Comparison of ENCODE assay signal across 34 mouse cellular contexts in genomic region chr10:73137985-73138384, GRCm38 (mm10). TPM values are rescaled to one million over a fixed set of nuclear protein-coding genes. Genes with fewer than 3 reads are reported as not detected.
"Had no signal": no experiment of that assay in that cellular context is flagged by ENCODE, and none has a peak within 500 bp of the region (broad histone marks: within the 10 kb centered on the region; RNA-seq: fewer than 3 reads in every experiment).

No protein-coding gene starts in this region.

- H3K4me1 ChIP-seq: limb, embryonic 10.5 days; limb, embryonic 12.5 days; limb, embryonic 13.5 days; limb, embryonic 15.5 days; liver, embryonic 13.5 days; liver, embryonic 15.5 days; lung, embryonic 15.5 days; megakaryocyte, embryonic 14.5 days; midbrain, embryonic 10.5 days; midbrain, embryonic 12.5 days; midbrain, embryonic 13.5 days; midbrain, embryonic 15.5 days; neural tube, embryonic 12.5 days had no signal

- H3K9me3 ChIP-seq: limb, embryonic 10.5 days; limb, embryonic 12.5 days; limb, embryonic 13.5 days; limb, embryonic 15.5 days; liver, embryonic 13.5 days; liver, embryonic 15.5 days; lung, embryonic 15.5 days; midbrain, embryonic 10.5 days; midbrain, embryonic 12.5 days; midbrain, embryonic 13.5 days; midbrain, embryonic 15.5 days; neural tube, embryonic 12.5 days had no signal

- H3K27ac ChIP-seq: left cerebral cortex, adult 2 months; limb, embryonic 10.5 days; limb, embryonic 12.5 days; limb, embryonic 13.5 days; limb, embryonic 15.5 days; liver, embryonic 13.5 days; liver, embryonic 14.5 days; liver, embryonic 15.5 days; lung, embryonic 15.5 days; macrophage; midbrain, embryonic 10.5 days; midbrain, embryonic 12.5 days; midbrain, embryonic 13.5 days; midbrain, embryonic 15.5 days; neural tube, embryonic 12.5 days had no signal

- H3K9ac ChIP-seq: limb, embryonic 12.5 days; limb, embryonic 13.5 days; limb, embryonic 15.5 days; liver, embryonic 13.5 days; liver, embryonic 14.5 days; liver, embryonic 15.5 days; lung, embryonic 14.5 days; lung, embryonic 15.5 days; midbrain, embryonic 12.5 days; midbrain, embryonic 13.5 days; midbrain, embryonic 15.5 days; neural tube, embryonic 12.5 days had no signal

- H3K27me3 ChIP-seq: limb, embryonic 12.5 days; limb, embryonic 13.5 days; limb, embryonic 15.5 days; liver, embryonic 13.5 days; liver, embryonic 15.5 days; lung, embryonic 15.5 days; megakaryocyte, embryonic 14.5 days; midbrain, embryonic 12.5 days; midbrain, embryonic 13.5 days; midbrain, embryonic 15.5 days; neural tube, embryonic 12.5 days had no signal

- ATAC-seq: lung, postnatal 0 days; midbrain, embryonic 13.5 days; midbrain, embryonic 15.5 days; midbrain, embryonic 16.5 days had no signal

- H3K36me3 ChIP-seq: limb, embryonic 10.5 days; limb, embryonic 12.5 days; limb, embryonic 13.5 days; limb, embryonic 15.5 days; liver, embryonic 13.5 days; liver, embryonic 15.5 days; lung, embryonic 15.5 days; midbrain, embryonic 10.5 days; midbrain, embryonic 12.5 days; midbrain, embryonic 13.5 days; midbrain, embryonic 15.5 days; neural tube, embryonic 12.5 days had no signal

- DNase-seq: left cerebral cortex, postnatal 4 days; liver; liver, embryonic 13.5 days; lung, adult 18-20 months; lung, adult 2 months; lung, embryonic 14.5 days; lung, postnatal 10 days; lung, postnatal 14 days; lung, postnatal 36 days; lung, postnatal 4 days; midbrain, embryonic 14.5 days had no signal

- H3K4me3 ChIP-seq: left cerebral cortex, adult 2 months; limb, embryonic 10.5 days; limb, embryonic 12.5 days; limb, embryonic 13.5 days; limb, embryonic 15.5 days; liver, embryonic 13.5 days; liver, embryonic 15.5 days; lung, embryonic 15.5 days; megakaryocyte, embryonic 14.5 days; midbrain, embryonic 10.5 days; midbrain, embryonic 12.5 days; midbrain, embryonic 13.5 days; midbrain, embryonic 15.5 days; myocyte; neural tube, embryonic 12.5 days had no signal

- H3K4me2 ChIP-seq: limb, embryonic 12.5 days; limb, embryonic 13.5 days; limb, embryonic 15.5 days; liver, embryonic 13.5 days; liver, embryonic 15.5 days; lung, embryonic 14.5 days; lung, embryonic 15.5 days; midbrain, embryonic 11.5 days; midbrain, embryonic 12.5 days; midbrain, embryonic 13.5 days; midbrain, embryonic 15.5 days; neural tube, embryonic 12.5 days had no signal

RNA-seq across cellular contexts. Expression of gene Pcdh15, which starts 38.8 kb away (rescaled TPM):
- total RNA-seq: megakaryocyte progenitor cell, adult 5-6 weeks; megakaryocyte, adult 5-6 weeks; megakaryocyte-erythroid progenitor cell, adult 5-6 weeks; monocyte, adult 5-6 weeks had no signal
- polyA plus RNA-seq: lung, embryonic 14.5 days; macrophage had no signal
